Mouse (Mus musculus): ENCODE data around the gene Atox1.
"Not testable (repeated sequence)": the region's sequence is repeated elsewhere in the genome, so short reads cannot be mapped to it uniquely, and the experiment has no call there.

Gene Atox1

DNA sequence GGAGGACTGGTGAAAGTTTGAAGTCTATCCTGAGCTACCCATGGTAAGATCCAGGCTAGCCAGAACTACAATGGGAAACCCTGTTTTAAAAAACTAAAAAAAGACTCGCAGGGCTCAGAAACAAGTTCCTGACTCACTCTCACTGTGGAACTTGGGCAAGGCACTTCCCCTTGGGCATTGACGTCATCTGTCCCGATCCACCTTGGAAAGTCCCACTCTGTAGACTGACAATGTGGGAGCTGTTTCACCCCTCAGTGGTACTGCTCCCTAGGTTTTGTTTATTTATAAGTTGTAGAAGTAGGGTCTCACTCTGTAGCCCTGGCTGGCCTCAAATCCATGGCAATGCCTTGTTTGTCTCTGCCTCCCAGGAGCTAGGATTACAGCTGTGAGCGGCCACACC, 7.4 kb downstream of the Atox1 start:
- DNase-seq (ENCODE audit: low read depth, low spot score) = no peak

DNA sequence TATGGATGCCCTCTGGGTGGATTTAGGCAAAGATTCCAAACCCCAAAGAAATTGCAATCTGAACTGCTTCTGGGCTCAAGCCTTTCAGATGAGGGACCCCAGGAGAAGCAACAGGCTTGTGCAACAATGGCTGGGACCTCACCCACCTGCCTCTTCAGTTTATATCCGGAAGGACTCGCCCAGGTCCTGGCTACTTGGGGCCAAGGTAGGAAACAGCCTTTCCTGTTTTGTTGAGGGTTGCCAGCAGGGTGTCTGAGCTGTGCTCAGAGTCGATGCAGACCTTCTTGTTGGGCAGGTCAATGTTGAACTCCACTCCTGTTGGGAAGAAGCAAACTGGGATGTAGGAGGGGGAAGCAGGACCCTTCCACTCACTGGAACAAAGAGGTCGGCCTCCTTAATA, 10.7 kb downstream of the Atox1 start:
- DNase-seq (ENCODE audit: low read depth, low spot score) = no peak

DNA sequence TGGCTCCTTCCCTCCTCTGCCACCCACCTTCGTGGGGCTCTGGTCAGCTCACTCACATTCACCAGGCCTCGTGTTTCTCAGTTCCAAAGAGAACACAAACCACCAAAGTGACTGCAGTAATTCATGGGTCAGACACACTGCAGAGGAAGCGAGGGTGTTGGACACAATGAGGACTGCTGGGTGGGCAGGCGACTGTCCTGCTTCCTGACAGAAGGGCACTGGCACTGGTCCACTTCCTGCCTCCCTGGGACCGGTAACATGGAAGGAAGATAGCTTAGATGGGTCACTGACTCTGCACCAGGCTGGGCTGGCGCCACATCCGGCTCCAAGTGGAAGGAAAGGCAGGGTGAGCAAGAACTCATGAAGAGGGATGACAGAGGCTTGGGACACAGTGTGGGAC, 11.5 kb downstream of the Atox1 start:
- DNase-seq (ENCODE audit: low read depth, low spot score) = no peak

DNA sequence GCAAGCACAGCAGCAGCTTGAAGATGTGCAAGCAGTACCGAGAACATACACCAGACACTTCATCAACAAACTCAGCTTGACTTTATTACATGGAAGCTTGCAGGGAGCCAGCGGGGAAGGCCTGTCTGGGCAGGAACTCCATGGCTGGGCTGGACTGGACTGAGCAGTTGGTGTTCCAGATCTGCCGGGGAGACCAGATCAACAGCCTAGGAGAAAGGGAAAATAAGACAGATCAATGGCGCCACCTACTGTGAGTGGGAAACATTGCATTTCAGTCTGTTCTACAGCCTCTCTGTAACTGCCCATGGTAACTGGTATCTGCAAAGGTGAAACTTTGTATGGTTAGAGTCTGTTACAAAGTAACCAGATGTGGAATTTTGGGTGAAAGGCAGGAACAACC, 14.5 kb downstream of the Atox1 start:
- peak; percentile 92 for DNase-seq (ENCODE audit: low read depth, low spot score)

DNA sequence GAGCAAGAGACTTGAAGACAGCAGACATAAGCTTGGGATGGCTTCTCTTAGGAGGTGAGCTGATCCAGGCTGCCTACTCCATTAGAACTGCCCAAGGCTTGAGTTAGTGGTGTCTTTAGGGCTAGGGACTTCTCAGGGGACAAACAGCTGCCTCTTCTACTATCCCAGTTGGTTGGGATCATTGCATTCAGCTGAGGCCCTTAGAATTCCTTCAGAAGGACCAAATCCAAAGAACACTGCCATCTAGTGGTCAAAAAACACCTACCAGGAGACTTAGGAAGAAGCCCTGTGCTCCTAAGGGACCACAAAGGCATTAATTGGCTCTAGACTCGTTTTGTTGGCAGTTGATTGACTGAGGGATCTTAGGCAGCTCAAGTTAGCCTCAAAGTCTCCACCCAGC, 16.3 kb downstream of the Atox1 start:
- peak; percentile 91 for DNase-seq (ENCODE audit: low read depth, low spot score)

DNA sequence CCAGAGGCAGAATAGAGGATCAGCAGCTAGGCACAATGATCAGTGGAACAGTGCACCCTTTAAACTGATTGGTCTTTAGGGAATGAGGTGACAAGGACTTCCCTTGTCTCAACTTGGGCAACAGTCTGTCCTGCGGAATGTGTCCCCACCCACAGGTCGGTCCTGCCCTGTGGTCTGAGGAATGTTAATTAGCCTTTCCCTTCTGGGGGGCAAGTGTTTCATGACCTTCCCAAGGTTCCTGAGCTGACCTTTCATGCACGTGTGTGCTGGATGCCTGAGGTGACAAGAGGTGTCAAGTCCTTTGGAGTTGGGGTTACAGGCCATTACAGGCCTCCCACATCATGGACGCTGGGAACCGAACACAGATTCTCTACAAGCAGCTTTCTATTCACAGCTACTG, 21.3 kb downstream of the Atox1 start:
- DNase-seq (ENCODE audit: low read depth, low spot score) = no peak

DNA sequence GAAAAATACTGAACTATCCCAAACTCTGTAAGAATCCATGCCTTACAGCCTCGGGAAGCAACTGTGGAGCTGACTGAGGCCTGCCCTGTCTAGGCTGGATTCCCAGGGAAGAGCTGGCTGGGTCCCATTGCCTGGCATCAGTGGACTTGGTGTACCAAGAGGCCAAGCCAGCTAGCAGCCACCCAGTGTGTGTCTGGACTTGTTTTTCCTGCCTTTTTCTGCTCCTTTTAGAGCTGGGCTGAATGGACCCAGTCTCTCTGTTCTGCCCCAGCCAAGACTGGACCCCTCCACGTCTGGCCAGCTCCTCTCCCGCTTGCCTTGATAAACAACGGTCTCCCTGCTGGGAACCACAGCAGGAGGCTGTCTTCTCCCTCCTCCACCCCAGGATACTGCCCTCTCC, 23.0 kb downstream of the Atox1 start:
- DNase-seq (ENCODE audit: low read depth, low spot score) = peak; percentile 82

DNA sequence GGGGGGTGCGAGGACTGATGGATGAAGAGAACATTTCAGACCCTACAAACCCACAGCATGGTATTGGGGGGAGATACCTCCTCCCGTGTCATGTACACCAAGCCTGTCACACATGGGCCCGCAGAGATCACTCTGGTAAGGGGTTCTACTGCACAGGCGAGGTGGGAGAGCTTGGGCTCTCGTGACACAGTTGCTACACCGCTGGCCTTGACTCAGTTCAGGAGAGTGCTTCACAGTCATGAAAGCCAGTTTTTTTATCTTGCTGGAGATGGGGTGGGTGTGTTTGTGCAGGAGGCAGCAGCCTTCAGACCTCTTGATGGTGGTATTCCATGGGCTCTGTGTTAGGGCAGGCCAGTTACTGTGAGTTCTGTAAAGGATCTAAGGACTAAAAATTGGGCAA, 24.9 kb downstream of the Atox1 start:
- DNase-seq (ENCODE audit: low read depth, low spot score) = no peak

DNA sequence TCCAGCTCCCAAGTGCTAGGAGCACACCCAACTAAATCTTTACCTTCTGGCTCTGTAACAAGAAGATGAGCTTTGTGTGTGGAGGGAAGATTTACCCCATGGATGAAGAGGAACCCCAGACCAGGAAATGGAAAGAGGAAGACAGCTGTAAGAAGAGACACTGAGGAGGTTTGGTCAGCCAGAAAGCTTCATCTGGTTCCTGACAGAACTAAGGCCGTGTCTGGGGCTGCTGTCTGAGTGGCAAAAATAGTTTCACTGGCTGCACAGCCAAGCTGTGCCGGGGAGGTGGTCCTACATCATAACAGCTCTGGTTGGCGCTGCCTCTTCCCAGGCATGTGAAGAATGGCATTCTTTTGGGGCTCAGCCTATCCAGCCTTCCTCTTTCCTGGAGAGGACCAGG, 28.1 kb downstream of the Atox1 start:
- DNase-seq (ENCODE audit: low read depth, low spot score) = peak; percentile 45

DNA sequence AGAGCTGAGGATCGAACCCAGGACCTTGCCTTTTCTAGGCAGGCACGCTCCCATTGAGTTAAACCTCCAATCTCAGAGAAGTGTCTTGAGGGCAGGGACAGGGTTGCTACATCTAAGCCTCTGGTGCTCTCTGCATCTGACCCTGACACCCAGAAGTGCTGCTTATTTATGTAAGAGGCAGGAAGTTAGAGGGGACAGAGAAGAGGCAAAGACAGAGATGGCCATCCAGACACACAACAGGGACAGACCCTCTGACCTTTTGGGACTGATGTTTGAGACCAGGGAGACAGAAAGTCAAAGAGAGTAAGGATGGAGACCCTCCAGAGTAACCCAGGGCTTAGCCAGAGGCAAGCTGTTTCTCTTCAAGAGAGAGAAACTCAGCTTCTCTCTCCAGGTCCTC, 31.1 kb downstream of the Atox1 start:
- no peak for DNase-seq (ENCODE audit: low read depth, low spot score)

DNA sequence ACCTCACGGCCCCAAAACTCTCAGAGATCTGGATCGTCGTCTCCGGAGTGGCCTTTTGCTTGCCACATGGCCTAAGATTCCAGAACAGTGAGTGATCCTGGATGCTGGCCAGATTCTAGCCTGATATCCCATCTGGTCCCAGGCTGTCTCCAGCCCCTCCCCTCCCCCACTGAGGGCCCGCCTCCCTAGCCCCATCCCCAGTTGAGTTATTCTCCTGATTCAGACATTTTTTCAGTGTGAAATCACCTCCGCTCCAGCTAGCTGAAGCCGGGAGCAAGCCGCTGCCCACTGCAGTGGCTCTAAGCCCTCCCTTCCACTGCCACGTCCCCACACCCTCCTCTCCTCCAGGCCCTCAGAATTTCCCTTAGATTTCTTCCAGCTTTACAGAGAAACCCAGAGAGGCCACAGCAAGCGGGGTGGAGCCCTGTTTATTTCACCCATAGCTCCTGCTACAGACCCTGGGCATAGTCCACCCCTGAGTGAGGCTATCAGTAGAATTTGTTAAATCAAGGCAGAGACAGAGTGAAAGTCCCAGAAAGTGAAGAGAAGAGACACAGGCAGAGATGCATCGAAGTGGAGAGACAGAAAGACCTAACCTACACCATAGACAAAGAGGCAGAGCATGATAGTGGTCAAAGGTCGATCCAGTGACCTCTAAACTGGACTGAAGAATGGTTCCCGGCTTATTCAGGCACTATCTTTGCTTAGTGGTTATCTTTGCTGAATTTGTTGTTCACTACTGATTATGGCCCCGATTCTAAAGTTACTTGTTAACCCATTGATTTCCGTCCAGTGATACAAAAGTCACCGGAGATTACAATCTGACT, 32.6 kb downstream of the Atox1 start:
- peak; percentile 77 for DNase-seq (ENCODE audit: low read depth, low spot score)

DNA sequence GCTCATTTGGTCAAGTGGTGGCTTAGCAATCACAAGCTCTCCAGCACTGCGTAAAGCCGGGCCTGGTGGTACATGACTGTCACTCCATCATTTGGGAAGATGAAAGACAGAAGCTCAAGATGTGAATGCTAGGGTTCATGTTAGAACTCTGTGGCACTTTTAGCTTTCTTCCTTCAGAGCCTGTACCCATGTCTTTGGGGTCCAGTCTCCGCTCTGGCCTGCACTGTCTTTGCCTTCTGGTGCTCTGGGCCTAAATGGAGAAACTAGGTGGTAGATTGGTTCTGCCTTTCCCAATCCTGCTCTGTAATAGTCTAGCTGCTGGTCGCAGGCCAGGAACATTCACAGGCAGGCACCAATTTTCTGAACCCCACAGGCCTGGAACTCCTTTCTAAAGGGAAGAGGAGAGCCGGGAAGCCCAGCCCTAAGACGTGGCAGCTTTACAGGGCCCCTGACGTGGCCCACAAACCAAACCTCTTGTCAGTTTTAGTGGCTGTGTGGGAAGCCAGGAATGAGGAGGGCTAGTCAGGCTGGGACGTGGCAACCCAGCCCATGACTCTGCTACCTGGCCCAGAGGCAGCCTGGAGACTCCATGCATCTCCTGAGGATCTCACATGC, 36.2 kb downstream of the Atox1 start:
- DNase-seq (ENCODE audit: low read depth, low spot score) = no peak

DNA sequence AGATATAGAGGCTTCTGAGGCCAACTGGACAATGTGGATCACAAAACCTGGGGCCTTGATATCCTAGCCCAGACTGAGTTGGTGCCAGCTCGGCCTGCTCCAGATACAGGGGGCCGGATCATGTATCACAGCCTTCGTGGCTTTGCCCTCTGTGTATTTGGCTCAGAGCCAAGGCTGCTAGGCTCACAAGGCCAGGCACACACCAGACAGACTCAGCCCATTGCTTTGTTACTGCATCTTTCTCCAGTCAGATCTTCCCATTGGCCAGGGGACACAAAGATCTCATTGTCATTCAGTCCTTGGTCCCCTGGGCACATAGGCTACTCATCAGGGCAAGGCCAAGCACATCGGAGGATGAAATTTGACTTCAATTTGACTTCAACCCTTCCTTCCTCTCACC, 37.3 kb downstream of the Atox1 start:
- peak; percentile 87 for DNase-seq (ENCODE audit: low read depth, low spot score)

DNA sequence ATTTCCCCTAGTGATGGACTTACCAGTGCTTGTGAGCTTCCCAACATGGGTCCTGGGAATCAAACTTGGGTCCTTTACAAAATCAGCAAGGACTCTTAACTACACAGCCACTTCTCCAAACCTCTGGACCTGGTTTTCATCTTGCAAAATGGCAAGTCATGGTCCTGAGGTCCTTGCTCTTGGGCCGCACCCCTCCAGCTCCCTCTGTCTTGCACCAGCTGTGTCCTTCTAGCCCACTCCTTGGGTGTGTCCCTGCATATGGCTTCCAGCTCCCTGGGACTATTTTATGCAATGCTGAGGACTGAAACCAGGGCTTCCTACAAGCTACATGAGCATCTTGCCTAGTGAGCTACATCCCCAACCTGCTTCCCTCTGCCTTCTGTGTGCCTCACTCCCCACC, 38.1 kb downstream of the Atox1 start, which contains the start of gene Sparc:
Gene Sparc, minus strand, starts transcription at position 206 of the 400 bp plus-strand sequence.
- DNase-seq (ENCODE audit: low read depth, low spot score) = no peak

DNA sequence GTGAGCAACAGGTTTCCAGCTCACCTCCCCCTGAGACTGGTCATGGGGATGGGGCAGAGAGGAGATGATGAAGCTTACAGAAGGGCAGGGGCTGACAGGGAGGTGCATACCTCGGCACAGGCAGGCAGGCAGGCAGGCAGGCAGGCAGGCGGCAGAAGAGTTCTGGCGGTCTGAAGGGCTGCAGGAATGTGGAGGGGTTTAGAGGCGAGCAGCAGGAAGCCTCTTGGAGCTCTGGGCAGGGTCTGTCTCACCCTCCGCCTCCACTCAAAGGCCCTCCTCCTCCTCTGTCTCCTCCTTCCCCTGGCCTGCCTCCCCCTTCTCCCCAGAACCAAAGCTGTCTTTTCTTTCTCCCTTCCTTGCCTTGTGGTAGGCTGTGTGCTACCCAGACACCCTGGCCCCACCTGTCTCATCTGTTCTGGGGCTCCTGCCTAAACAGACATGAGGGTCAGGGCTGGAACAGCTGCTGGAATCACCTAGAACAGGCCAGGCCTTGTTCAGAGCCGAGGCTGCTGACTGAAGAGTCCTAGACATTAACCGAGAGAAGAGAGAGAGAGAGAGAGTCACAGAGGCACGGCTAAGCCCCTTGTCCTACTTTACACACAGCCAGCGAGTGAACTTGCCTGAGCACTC, 41.2 kb downstream of the Atox1 start:
- DNase-seq (ENCODE audit: low read depth, low spot score) = peak; percentile 50

DNA sequence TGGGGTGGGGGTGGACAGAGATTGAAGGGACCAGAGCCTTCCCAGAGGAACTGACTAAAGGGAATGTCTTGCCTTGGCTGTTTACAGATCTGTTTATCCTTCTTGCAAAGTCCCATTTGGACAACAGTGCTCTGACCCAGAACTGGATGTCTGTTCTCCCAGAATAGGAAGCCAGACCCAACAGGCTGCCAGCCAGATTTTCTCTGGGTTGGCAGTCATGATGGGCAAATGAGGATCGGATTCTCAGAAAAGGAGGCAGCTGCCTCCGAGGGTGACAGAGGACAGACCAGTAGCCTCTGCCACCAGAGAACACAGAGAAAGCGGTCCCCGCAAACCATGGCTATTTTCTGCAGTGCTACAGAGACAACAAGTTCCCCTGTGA, 41.8 kb downstream of the Atox1 start:
- DNase-seq (ENCODE audit: low read depth, low spot score) = peak; percentile 87

DNA sequence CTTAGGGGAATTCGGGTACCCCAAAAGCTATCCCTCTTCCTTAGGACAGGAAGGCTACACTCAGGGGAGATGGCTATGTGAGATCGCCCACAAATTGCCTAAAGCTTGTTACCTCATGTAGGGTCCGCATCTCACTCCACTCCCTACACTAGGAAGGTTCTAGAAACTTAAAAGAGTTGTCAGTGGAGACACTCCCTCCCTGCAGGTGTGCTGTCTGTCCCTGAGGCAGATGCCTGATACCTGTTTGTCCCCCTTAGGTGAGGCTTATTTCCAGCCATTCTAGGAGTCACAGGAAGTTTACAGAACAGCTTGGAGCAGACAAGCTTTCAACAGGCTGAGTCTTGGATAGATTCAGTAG, 42.4 kb downstream of the Atox1 start:
- DNase-seq (ENCODE audit: low read depth, low spot score) = no peak

DNA sequence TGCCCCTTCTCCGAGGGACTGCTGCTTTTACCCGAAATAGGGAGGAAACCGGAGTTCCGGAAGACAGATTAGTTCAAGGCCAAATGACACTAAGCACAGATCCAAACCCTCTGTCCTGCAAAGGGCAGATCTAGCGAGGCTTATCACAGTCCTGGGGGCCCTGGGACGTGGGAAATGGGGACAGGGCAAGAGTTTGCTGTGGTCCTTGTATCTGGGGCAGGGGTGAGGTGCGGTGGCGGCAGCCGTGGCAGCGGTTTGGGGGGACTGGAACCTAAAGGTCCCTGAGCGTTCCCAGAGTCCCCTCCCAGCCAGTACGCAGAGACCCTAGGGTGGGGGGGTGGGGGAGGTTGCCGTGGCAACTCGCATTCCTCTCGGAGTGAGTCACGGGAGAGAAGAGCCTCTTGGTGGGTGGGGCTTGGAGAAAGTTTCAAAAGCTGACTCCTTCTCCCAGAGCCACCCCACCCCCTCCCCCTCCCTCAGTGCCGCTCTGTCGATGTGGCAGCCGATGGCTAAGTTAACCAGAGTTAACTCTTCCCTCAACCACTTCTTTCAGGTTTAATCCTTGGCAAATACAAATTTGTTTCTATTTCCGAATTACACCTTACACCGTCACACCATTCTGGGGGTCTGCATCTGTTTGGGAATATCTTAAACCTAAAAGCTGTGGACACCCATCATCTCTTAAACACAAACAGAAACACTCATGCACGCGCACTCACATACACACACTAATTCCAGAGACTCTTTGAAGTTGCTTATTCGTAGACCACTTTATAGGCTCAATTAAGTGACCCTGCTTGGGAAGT, 42.9 kb downstream of the Atox1 start:
- peak; percentile 43 for DNase-seq (ENCODE audit: low read depth, low spot score)

DNA sequence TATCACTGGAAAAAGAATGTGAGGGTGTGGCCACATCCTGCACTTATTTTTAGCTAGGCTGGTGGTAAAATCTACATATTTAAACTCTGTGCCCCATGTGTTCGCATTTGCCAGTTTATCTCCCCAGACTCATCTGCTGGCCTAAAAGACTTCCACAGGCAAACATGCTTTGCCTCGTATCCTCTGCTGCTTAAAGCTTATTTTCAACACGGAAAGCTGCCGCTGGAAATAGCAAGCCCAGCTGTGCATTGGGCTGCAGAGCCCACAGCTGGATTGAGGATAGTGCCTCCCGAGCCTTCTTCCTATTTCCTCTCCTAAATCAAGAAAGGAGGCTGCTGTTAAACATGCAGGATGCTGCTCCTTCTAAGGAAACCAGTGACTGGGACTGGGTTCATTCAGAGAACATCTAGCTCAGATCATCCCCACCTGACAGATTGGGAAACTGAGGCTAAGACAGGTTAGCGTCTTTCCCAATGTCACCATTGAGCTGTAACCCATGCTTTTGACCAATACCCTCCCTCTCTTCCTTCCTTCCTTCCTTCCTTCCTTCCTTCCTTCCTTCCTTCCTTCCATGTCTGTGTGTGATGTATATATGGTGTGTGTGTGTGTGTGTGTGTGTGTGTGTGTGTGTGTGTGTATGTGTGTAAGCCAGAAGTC, 44.3 kb downstream of the Atox1 start:
- DNase-seq (ENCODE audit: low read depth, low spot score) = no peak

DNA sequence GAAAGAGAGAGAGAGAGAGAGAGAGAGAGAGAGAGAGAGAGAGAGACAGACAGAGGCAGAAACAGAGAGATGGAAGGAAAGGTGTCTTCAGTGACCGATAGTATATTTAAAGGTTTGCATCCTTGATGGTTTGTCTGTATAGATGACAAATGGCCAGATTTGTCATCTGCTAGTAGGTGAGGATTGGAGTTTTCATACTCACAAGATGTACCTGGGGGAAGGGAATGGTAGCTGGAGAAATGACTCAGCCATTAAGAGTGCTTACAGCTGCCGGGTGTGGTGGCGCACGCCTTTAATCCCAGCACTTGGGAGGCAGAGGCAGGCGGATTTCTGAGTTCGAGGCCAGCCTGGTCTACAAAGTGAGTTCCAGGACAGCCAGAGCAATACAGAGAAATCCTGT, 45.3 kb downstream of the Atox1 start:
- DNase-seq (ENCODE audit: low read depth, low spot score) = not testable (repeated sequence)

DNA sequence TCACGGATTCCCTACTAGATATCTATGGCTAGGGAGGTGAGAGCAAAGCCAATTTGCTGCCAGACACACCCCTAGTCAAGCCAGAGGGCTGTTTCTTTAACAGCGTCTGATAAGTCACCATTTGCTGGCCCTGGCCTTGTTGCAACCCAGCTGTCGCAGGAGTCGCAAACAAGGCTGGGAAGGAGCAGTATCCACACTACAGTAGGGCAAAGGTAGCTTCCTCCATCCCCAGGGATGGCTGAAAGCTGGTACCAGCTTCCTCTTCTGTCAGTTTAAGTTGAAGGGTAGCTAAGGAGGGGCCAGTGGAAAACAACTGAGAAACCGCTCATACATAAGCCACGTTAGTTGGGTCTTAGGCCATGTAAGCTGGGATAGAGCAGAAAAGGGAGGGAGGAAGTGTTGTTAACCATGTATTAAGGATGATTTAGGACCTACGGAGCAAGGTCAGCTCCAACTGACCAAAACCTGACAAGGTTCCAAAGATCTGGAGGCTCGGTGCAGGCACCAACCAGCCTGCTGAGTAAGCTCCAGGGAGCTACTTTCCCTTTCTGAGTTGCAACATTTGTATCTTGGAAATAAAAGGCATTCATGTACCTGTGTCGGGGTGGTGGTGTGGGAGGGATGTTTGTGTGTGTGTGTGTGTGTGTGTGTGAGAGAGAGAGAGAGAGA, 45.9 kb downstream of the Atox1 start:
- no peak for DNase-seq (ENCODE audit: low read depth, low spot score)

Data from brain, adult 2 months (tissue).